Mouse (Mus musculus) layer of hippocampus, adult 9-10 months (tissue): ENCODE measurements around the gene Nf1.
A peak's percentile ranks its signal among the peaks of the same experiment; 100 is the strongest.
"Not testable (repeated sequence)": the region's sequence is repeated elsewhere in the genome, so short reads cannot be mapped to it uniquely, and the experiment has no call there.

Source experiments
- DNase-seq: peaks from one replicate; pipeline ENCODE4 v3.0.0; 2022; ENCODE audit warnings: low spot score

Nf1 gene

GRCm38 (mm10) chr11:79339234-79339807, at the start of gene Nf1:
Gene Nf1, plus strand, starts transcription at chr11:79339693.
- peak; percentile 82 for DNase-seq

- DNase-seq: no peak
Measured at GRCm38 (mm10) chr11:79290473-79290872, 49.0 kb upstream of the Nf1 start.

DNA sequence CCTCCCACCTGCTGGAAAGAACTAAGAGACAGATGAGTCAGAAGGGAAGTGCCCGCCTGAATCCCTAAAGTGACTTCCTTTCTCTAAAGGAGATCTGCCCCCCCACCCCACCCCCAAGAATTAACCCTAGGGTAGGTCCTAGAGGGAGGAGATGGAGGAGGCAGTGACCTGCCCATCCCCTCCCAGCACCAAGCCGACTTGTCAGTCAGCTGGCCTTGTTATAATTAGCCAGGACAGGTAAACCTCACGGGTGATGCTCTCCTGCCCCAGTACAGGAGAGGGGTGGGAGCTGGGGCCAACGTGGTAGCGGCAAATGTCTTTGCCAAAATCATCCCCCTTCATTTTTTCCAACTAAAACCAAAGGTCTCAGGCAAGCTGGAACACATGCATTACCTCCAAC, 47.8 kb upstream of the Nf1 start:
- no peak for DNase-seq

GRCm38 (mm10) chr11:79292130-79292529, 47.4 kb upstream of the Nf1 start:
- DNase-seq: no peak

- DNase-seq: no peak
Measured at GRCm38 (mm10) chr11:79293025-79293424, 46.5 kb upstream of the Nf1 start.

DNA sequence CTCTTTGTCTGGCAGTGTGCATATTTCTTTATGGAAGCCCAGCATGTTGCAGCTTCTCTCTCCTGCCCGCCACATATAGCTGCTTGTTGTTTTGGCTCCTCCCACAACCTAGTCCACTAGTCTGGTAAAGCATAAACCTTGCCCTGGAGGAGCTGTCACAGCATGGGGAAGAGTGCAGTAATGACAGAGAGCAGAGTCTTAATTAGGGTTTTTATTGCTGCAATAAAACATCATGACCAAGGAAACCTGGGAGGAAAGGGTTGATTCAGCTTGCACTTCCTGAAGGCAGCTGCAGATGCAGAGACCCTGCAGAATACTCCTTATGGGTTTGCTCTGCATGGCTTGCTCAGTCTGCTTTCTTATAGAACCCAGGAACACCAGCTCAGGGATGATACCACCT, 45.5 kb upstream of the Nf1 start:
- no peak for DNase-seq

DNA sequence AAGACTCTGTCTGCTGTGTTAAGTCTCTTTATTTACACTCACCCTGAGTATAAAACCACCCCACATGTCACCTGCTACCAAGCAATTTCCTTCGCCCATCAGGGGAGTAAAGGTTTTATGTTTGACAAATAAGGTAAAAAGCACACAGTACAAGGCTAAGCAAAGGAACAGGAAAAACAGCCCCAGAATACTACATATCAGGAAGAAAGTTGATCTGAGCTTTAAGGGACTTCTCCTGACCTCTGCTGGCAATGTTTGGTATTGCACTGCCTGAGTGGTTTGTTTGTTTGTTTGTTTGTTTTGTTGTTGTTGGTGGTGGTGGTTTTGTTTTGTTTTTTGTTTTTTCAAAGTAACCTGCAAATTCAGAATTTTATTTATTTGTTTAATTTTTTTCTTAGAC, 43.3 kb upstream of the Nf1 start:
- no peak for DNase-seq

GRCm38 (mm10) chr11:79296856-79297491, 42.5 kb upstream of the Nf1 start, which contains the start of gene Gm9964:
Gene Gm9964, minus strand, starts transcription at chr11:79296906.
- no peak for DNase-seq

- no peak for DNase-seq
Measured at GRCm38 (mm10) chr11:79299719-79300431, 39.6 kb upstream of the Nf1 start.

GRCm38 (mm10) chr11:79303109-79303508, 36.4 kb upstream of the Nf1 start:
- DNase-seq: no peak

DNA sequence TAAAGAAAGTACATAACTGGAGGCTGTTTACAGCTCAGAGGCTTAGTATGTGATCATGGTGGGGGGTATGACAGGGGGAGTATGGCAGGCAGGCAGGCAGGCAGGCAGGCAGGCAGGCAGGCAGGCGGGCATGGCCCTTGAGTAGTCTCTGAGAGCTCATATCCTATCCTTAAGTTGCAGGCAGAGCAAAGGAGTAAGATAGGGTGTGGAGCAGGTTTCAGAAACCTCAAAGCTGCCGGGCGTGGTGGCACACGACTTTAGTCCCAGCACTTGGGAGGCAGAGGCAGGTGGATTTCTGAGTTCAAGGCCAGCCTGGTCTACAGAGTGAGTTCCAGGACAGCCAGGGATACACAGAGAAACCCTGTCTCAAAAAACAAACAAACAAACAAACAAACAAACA, 35.2 kb upstream of the Nf1 start:
- DNase-seq: not testable (repeated sequence)

DNA sequence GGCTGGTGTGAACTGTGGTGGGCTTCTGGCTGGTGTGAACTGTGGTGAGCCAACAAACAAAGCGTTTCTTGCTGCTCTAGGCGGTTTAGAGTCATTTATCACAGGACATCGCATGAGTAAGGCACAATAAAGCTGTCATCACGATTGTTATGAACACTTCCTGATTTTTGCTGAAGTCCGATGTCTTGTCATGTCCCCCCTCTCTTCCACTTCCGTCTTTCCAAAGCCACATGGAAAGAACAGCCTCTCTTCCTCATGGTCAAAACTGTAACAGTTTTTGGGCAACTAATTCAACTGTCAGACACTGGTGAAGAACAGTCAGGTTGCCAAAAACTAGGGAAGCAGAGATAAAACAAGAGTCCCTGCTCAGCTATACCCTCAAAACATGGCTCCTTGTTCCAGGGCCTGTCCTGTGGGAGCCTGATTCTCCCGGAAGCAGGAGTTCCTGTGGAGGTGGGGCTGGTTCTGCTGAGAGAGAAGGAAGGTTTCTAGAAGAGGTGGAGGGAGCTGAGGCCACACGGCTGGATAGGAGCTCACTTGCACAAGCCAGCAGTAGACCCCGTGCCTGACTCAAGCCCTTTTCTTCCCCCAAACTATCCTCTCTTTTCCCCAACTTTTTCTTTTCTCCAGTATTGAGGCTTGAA, 33.7 kb upstream of the Nf1 start:
- no peak for DNase-seq

- no peak for DNase-seq
Measured at GRCm38 (mm10) chr11:79306510-79306909, 33.0 kb upstream of the Nf1 start.

- DNase-seq: no peak
Measured at GRCm38 (mm10) chr11:79306996-79307395, 32.5 kb upstream of the Nf1 start.

DNA sequence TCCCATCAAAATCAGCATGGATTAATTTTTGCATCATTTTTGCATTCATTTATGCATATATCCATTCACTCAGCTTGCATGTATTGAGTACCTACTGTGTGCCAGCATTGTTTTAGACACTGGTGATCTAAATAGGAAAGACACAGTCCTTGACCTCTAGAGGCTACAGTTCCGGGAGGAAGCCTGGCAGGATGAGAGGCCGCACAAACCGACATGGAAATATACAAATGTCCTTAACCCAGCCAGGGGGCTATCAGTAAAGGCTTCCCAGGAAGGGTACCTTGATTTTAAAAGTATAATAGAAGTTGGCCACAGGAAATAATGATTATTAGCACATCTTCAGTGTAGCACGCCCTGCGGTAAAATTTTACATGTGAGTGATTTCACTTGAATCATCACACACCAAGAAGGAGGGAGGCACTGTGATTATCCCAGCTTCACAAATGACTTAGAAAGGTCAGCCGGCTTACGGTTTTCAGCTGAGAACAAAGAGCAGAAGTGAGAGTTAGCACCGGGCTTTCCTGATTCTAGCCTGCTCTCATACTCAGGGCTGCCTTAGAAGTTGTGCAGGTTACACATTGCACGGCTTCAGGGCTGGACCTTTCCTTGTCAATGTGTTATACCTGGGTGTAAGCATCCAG, 31.8 kb upstream of the Nf1 start:
- DNase-seq: no peak

DNA sequence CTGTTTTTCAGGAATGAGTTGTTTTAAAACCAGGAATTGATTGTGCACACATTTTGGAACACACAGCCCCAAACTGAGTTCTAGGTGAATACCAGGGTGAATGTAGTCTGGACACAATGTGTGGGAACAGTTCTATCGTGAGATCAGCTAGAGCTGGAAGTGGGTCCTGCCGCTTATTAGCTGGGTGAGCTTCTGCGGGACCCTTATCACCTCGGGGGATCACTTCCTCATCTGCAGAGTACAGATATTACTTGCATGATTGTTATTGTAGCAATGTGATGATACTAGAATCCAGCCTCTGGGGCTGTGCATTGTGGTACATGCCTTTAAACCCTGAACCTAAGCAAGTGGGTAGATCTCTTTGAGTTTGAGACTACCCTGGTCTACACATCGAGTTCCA, 29.0 kb upstream of the Nf1 start:
- DNase-seq: no peak

DNA sequence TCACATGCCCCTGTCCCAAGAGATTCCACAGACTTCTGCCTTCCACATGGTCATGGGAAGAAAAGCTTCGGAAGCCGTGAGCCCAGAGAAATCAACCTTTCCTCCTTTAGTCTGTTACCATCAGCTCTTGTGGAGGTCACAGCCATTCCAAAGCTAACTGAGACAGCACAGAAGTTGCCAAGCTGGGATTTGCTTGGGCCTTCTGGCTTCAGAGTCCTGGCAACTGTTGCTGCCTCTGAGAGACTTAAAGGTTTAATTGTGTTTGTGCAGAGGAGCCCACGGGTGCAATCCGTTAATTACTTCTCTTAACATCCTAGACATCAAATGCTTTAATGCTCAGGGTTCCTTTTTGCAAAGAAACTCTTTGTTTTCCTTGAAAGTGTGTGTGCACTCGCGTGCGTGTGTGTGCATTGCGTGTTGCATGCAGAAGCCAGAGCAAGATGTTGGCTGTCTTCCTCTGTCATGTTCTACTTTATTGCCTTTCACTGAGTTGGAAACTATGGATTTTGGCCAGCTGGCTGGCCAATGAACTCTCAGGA, 22.6 kb upstream of the Nf1 start:
- no peak for DNase-seq

DNA sequence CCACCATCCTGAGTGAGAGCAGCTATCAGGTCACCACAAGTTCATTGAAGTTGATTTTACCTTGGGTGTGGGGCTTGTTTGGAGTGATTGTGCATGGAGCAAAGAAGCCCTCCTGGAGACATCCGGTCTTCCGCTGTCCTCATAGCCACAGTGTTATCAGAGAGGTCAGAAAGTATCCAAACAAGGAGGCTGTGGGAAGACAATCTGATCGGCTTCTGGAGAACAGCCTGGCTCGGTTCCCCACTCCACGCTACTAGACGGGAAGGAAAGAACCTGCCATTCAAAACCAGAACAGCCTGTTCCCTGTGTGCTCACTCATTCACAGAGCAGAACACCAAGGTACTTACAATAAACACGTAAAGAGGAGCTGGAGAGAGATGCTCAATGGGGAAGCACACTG, 19.7 kb upstream of the Nf1 start:
- no peak for DNase-seq

GRCm38 (mm10) chr11:79323985-79324685, 15.4 kb upstream of the Nf1 start:
- no peak for DNase-seq

- no peak for DNase-seq
Measured at GRCm38 (mm10) chr11:79325663-79326062, 13.8 kb upstream of the Nf1 start.

GRCm38 (mm10) chr11:79327106-79327505, 12.4 kb upstream of the Nf1 start:
- no peak for DNase-seq

DNA sequence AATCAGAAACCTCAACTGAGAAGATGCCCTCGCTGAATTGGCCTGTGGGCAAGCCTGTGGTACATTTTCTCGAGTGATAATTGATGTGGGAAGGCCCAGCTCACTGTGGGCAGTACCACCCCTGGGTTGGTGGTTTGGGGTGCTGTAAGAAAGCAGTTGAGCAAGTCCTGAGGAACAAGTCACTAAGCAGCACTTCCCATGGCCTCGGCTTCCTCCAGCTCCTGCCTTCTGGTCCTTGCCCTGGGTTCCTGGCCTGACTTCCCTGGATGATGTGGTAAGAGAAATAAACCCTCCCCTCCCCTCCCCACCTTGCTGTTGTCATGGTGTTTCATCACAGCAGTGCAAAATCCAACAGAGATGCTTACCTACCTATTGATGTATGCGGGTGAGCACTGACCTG, 11.4 kb upstream of the Nf1 start:
- DNase-seq: no peak
